Mouse (Mus musculus) bone marrow, adult 2 months (tissue): ENCODE measurements around the gene Oca2. TPM values are rescaled to one million over a fixed set of nuclear protein-coding genes. Genes with fewer than 3 reads are reported as not detected.

Experiments used
- H3K27ac ChIP-seq: fragments of 200-500 bp; 2 replicates; pipeline ENCODE4 v1.5.1; 2012; ENCODE audit warnings: low read depth, mild to moderate bottlenecking, control low read depth, inconsistent platforms, low read length; ENCODE audit not compliant: control insufficient read depth, poor library complexity, insufficient read depth
- H3K4me1 ChIP-seq: fragments of 200-500 bp; 2 replicates; pipeline ENCODE4 v1.6.1; 2011; ENCODE audit warnings: low read length; ENCODE audit not compliant: control insufficient read depth, insufficient read depth
- H3K4me3 ChIP-seq: fragments of 200-500 bp; replicated peaks from 2 replicates; pipeline ENCODE3; 2011; ENCODE audit warnings: mild to moderate bottlenecking, low read depth, low read length, control low read depth; ENCODE audit not compliant: control insufficient read depth
- CTCF ChIP-seq: fragments of 200-500 bp; IDR thresholded peaks from 2 replicates; pipeline ENCODE4 v1.5.1; 2011; ENCODE audit warnings: low read length, control low read depth; ENCODE audit not compliant: control insufficient read depth, insufficient read depth
- POLR2A ChIP-seq: fragments of 200-500 bp; IDR thresholded peaks from 2 replicates; pipeline ENCODE4 v1.6.1; 2011; ENCODE audit warnings: low read depth, mild to moderate bottlenecking, control low read depth, low read length, borderline replicate concordance; ENCODE audit not compliant: control insufficient read depth
- WGBS: fragments of 180-500 bp; shearing (Covaris S2); methylation state at CpG from one replicate; pipeline ENCODE4 v1.1.7; 2018; 5-methylcytosine and 5-hydroxymethylcytosine counted together
- polyA plus RNA-seq: library from polyadenylated mRNA; stranded (reverse); fragments of >200 nt; gene quantifications from 2 replicates; pipeline ENCODE4 v1.2.4, GENCODE M21; 2011; ENCODE audit warnings: low replicate concordance; ENCODE audit not compliant: missing spikeins, insufficient read depth, insufficient read length

The Oca2 gene
- polyA plus RNA-seq, 1 experiment: not detected

DNA sequence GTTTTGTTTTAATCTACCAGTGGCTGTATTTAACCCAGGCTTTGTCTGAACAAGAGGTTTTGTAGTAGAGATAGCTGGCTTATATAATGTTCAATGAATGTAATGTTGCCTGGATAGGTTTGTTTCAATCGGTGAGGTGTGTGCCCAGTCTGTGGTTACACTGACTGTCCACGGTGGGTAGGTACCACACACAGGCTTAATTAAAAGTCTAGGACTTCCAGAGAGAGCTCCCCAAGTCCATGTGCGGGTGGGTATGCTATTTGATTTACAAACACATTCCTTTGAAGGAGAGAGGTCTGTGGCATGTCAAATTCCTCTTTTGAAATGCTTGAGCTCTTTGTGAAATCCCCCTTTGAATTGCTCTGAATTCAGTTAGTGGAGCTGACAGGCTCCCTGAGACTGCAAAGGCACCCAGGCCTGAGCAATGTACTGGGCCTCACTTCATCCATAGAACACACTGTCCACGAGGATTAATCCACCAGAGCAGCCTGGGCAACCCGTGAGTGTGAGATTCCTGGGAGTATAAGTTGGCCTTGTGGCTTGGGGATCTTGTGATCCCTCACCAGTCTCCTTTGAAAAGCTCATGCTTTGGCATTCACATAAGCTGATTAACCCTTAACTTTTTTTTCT is 3.7 kb upstream of the Oca2 start:
- Histone ChIP-seq H3K27ac (no peak overlapping the region), H3K4me1 (no peaks in the 10 kb centered on the region), H3K4me3 (no peak overlapping the region)
- 72% methylated on average over 5 of the region's 5 CpGs for WGBS
- no peak for TF ChIP-seq POLR2A
- TF ChIP-seq CTCF: no peak

DNA sequence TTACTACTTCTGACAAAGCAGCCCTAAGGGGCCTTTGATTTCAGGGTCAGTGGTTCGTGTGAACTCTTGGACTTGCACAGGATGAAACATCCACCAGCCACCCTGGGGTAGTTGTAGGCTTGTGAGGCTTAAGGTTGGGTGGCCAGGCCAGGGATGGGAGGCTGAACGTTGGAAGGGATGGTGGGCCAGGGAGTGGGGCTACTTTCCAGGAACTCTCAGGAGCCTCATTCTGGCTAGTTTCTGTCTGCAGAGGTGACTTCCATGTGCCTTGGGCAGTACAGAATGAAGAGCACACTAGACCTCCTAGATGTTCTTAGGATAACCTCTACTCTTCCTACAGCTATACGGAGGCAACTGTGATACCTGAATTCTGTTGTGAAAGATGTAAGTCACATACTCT is 2.9 kb upstream of the Oca2 start:
- no peaks in the 10 kb centered on the region for H3K4me1 ChIP-seq
- no peak overlapping the region for H3K27ac ChIP-seq
- H3K4me3 ChIP-seq: no peak overlapping the region
- 83% methylated on average over 3 of the region's 3 CpGs for WGBS
- no peak for TF ChIP-seq CTCF
- TF ChIP-seq POLR2A: no peak

DNA sequence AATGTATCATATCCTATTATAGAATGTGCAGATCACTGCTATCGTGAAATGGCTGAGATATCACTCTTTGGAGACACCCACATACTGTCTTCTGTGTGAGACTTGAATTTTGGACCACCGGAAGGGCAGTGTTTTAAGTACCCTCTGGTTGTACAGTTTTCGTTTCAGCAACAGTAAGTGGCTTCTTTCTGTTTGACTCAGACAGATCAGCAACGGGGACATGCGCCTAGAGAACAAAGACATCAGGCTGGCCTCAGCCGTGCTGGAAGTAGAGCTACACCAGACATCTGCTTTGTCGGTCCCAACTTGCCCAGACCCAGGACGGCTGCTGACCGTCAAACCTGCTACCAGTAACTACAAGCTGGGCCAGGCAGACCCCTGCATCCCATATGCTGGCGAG is 15.0 kb downstream of the Oca2 start:
- TF ChIP-seq POLR2A (no peak), CTCF (no peak)
- Histone ChIP-seq H3K4me3 (no peak overlapping the region), H3K27ac (no peak overlapping the region), H3K4me1 (no peaks in the 10 kb centered on the region)
- WGBS: 83% methylated on average over 10 of the region's 10 CpGs

DNA sequence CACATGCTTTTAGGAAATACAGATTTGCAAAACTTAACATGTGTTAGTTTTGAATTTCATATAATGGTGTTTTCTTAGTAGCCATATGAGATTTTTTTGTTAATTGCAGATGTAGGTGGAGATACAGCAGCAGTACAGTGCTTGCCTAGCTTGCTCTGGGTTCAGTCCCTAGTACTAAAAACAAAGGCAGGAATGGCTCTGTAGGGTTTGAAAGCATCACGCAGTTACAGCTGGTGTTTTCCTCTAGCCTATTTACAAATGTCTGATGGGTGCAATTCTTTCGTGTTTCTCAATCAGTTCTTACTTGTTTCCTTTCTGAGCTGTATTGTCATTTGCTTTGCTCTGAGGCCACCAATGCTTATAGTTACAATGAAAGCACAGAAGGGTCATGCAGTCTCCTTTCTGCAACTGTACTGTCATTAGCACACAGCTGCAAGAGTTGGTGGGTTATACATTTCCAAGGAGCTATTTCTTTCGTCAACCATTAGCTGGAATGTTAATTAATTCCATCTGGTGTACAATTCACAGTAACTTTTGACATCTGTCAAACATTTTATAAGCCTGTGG is 18.4 kb downstream of the Oca2 start:
- TF ChIP-seq POLR2A: no peak

DNA sequence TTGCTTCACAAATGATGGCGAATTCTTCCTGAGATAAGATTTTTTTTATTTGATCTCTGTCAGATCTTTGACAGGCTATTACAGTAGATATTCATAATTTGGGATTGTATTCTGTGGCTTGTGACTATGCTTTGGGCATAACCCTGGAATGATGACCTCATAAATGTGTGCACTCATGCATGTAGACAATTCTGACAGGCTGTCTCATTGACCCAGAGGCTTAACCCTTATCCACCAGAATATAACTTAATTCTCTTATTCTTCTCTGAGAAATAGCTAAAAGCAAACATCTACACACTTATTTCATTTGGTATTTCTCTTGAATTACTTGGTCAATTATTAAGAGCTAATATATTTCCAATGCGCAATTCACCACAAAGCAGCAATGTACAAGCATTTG is 37.9 kb downstream of the Oca2 start:
- Histone ChIP-seq H3K4me3 (no peak overlapping the region), H3K4me1 (no peaks in the 10 kb centered on the region), H3K27ac (no peak overlapping the region)
- TF ChIP-seq POLR2A (no peak), CTCF (no peak)
- 77% methylated on average over 2 of the region's 2 CpGs for WGBS

More for the DNA sequence above, 18.4 kb downstream of the Oca2 start:
- no peak overlapping the region for H3K27ac ChIP-seq
- no peak overlapping the region for H3K4me3 ChIP-seq
- WGBS: 72% methylated on average over 3 of the region's 3 CpGs
- no peaks in the 10 kb centered on the region for H3K4me1 ChIP-seq

DNA sequence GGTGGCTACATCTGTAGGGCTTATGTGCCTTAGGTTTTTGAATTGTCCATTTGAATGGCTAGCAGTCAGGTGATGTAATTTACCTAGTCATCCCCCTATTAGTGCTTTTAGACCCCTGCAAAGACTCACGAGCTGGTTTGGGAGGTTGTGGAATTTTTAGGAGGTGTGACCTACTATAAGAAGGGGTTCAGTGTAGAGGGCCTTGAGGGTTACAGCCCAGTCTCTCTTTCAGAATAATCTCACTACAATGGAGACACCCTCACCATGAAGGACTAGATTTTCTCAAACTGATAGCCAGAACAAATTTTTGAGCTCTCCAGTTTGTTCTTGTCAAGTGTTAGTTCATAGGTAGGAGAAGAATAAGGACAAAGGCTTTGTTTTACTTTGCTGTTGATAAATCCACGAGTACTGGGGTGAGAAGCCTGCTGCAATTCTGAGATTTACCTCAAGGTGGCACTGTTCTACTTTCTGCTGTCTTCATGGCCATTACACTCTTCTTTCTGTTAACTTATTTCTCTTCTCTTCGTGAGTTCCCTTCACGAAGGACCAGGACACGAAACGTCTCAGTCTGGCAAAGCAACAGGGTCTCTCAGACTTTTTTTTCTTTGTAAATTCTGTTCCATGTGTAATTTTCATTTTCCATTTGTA is 52.0 kb downstream of the Oca2 start:
- H3K27ac ChIP-seq: no peak overlapping the region
- TF ChIP-seq POLR2A: no peak
- peak; percentile 21; the same call in 1 of the 2 replicates for TF ChIP-seq CTCF
- WGBS: 30% methylated on average over 6 of the region's 6 CpGs
- H3K4me3 ChIP-seq: no peak overlapping the region
- H3K4me1 ChIP-seq: no peaks in the 10 kb centered on the region

DNA sequence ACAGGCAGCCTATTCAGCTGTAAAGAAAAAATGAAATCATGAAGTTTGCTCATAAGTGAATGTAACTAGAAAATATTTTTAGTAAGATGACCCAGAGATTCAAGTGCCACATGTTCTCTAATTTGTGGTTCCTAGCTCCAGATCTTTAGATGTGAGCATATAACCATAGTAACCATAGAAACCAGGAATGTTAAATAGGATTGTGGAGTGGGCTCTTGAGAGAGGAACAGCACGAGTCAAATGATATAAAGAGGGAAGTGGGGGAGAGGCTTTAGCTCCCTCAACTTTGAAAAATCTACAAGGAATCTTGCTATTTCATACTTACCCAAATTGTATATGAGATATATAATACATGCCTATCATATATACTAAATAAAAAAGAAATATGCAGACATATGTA is 64.8 kb downstream of the Oca2 start:
- Histone ChIP-seq H3K4me1 (no peaks in the 10 kb centered on the region), H3K4me3 (no peak overlapping the region), H3K27ac (no peak overlapping the region)
- whole genome bisulfite sequencing: 52% methylated on average over 1 of the region's 1 CpGs
- TF ChIP-seq POLR2A (no peak), CTCF (no peak)

DNA sequence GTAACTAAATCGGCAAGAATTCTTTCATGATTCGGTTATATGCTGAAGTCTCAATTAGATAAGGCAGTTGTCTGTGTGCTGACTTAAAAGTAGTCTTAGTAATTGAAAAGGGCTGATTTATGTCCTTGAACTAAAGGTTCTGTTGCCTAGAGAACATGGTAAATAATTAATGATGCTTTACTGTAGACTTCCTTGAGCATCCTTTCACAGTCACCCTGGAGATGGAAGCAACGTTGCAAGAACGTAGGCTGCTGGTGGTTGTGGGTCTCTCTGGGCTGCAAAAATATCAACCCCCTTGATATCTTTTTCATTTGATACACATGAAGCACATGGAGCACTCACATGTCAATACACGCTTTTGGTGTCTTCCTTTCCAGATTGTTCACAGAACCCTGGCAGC is 74.8 kb downstream of the Oca2 start:
- 81% methylated on average over 5 of the region's 5 CpGs for WGBS
- no peak for TF ChIP-seq POLR2A
- TF ChIP-seq CTCF: no peak
- no peak overlapping the region for H3K4me3 ChIP-seq

More for the DNA sequence above, 74.8 kb downstream of the Oca2 start:
- Histone ChIP-seq H3K4me1 (no peaks in the 10 kb centered on the region), H3K27ac (no peak overlapping the region)
